Mouse (Mus musculus) embryonic fibroblast, embryonic 13.5 days (primary cell): ENCODE data around the gene Gm128.

Experiments used
- CTCF ChIP-seq: IDR thresholded peaks from 2 replicates; pipeline ENCODE4 v1.5.1; 2011; ENCODE audit warnings: mild to moderate bottlenecking, control low read depth, low read length, moderate library complexity, borderline replicate concordance; ENCODE audit not compliant: insufficient read depth
- POLR2A ChIP-seq: IDR thresholded peaks from 2 replicates; pipeline ENCODE4 v1.6.1; 2011; ENCODE audit warnings: low read depth, mild to moderate bottlenecking, control low read depth, low read length, moderate library complexity

DNA sequence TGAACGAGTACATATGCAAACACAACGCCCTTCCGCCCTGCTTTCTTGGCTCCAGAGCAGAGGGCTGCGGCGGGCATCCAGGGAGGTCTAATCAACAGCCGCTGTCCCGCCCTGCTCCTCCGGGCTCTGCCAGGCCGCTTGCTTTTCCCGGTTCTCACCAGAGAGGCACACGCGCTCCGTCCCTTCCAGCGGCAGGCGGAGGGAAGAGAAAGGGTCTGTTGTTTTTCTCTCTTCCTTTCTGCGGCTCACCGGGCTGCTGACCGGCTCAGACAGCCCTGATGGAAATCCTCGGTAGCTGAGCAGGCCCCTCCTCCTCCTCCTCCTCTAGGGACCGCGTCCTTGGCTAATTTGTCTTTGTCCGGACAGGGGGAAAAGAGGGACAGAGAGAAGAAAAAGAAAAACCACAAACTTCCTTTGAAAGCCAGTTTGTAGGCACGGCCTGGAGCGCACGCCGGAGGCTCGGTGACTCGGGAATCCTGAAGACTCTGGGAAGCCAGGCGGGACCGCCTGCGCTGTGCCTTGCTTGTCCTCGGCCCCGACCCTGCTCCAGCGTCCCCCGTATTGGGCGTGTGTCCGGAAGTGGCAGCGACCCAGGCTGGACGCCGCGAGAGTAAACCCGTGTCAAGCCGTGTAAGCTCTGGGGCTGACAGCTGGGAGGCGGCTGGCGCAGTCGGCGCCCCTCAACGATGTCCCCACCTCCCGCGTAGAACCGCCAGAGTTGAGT, 41.6 kb upstream of the Gm128 start:
- TF ChIP-seq CTCF (peak; percentile 11; the same call in 1 of the 2 replicates), POLR2A (peak; percentile 74)
